Mouse (Mus musculus) kidney, adult 9 months (tissue): ENCODE results near the gene Samd10.

Experiments
- DNase-seq: peaks from one replicate; pipeline ENCODE4 v3.0.0; 2022

The Samd10 gene

DNA sequence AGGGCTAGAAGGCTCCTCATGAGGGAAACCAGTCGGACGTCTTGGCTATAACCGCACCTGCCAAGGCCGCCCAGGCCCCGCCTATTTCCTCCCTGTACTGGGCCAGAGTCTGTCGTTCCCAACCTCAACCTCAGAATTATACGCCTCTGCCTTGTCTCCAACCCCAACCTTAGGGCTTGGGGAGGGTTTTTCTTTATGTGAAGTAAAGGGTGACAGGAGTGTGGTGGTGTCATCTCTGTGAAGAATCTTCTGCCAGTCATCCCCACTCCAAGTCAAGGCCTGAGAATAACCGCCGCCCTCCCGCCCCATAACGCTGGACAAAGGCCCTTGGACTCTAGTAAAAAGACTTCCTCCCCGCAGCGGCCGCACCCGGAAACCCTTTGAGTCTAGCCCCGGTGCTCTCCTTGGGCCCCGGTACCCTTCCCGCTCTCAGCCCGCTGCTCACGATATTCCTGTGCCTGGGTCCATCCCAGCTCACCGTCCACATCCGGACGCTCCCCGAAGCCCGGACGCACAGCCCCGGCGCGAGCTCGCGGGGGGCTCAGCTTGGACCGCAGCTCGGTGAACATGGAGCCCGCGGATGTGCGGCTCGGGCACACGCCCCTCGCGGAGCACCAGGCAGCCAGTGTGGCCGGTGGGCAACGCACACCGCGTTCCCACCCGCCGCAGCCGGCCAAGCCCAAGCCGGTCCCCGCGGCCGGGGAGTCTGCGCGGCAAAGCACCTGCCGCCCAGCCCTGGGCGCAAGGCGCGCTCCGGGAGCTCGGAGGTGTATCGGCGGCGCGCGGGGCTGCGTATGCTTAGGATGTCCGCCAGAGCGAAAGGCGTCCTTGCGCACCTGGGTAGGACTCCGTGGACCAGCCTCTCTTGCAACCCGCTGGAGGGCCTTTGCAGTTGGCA is at the start of gene Samd10:
Gene Samd10, minus strand, starts transcription at position 759 of the 898 bp plus-strand sequence.
- peak; percentile 77 for DNase-seq

DNA sequence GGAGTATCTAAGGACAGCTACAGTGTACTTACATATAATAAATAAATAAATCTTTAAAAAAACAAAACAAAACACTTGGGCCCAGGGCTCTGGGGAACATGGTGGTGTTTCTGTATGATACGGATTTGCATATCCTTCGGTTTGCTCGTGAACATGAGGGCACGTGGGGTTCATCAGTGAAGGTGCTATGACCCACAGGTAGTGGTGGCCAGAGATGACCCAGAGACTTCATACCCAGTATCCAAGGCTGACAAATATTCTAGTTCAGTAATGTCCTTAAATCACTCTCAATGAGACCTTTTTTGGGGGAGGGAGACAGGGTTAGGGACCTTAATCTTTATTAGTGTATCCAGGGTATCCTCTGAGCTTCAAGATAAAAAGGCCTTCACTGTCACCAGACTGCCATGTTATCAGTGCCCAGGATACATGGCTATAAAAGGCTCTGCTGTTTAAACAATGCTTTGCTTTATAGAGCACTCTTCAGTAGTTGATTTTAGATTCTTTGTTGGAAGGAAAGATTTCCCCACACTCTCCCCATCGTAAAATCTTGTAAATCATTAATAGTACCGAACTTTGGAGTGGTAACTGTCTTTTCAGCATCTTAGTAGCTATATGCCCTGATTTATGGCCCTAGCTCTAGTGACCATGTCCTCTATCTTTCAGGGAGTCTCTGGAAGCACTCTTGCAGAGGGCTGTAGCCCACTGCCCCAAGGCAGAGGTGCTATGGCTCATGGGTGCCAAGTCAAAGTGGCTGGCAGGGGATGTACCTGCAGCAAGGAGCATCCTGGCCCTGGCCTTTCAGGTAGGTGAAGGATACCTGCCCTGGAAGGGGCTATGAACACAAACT is 47.8 kb upstream of the Samd10 start:
- no peak for DNase-seq

DNA sequence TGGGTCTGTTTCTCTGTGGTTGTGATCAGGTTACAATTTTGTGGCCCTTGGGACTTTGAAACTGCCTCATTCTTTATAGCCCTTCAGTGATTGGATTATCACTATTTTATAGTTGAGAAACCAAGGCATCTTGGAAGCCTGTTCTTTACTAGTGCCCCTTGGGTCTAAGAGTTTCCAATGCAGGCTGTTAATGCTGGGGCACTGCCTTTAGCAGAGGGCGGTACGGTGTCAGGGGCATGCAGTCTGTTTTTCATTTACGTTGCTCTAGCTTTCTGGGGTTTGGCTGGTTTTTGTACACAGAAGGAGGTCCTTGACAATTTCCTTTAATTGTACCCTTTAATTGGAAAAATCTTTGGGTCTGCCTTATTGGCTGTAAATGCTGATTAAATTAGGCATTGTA is 46.7 kb upstream of the Samd10 start:
- DNase-seq = no peak

DNA sequence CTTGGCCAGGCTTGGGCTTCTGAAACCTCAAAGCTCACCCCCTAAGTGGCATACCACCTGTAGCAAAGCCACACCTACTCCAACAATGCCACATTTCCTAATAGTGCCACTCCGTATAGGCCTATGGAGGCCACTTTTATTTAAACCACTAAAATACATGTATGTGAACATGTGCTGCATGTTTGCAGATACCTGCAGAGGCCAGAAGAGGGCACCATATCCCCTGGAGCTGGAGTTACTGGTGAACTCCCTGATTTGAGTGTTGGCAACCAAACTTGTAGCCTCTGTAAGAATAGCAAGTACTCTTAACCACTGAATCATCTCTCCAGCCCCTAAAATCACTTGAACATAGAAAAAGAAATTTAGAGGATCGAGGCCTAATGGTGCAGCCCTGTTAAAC is 45.3 kb upstream of the Samd10 start:
- peak; percentile 54 for DNase-seq

DNA sequence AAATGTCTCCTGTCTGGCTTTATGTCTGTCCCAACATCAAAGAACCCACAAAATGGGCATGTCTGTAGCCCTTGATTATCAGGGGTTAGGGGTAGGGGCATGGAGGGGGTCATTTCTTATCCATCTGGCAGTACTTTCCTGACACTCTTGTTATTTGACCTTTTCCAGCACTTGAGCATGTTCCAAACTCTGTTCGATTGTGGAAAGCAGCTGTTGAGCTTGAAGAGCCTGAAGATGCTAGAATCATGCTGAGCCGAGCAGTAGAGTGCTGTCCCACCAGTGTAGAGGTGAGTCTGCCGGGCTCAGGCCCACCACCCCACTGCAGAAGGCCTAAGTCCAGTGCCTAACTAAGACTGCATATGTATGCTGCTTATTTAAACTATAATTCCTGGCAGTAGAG is 36.9 kb upstream of the Samd10 start:
- no peak for DNase-seq

DNA sequence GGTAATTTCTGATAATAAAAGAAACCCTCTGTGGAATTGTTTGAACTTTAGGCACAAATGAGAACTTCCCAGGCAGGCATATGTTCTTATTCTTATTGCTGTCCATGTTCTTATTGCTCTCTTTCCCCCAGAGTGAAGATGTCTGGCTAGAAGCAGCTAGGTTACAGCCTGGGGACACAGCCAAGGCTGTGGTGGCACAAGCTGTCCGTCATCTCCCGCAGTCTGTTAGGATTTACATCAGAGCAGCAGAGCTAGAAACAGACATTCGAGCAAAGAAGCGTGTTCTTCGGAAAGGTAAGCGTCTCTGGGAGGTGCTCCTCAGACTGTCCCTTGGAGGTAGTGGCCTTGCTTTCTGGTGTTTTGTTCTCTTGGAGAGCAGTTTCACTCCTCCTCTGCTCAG is 33.6 kb upstream of the Samd10 start:
- no peak for DNase-seq

DNA sequence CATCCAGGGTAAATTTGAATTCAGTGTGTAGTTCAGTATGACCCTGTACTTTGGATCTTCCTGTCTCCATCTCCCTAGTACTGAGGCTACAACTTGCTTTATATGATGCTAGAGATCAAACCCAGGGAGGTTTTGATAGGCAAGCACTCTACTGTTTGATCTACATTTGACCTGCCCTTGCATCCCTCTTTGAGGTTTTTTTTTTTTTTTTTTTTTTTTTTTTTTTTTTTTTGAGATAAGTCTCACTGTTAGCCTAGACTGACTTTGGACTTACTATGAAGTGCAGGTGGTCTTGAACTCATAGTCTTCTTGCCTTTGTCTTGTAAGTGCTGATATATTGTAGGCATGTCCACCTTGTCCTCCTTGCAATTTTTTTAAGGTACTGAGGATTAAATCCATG is 29.5 kb upstream of the Samd10 start:
- no peak for DNase-seq

DNA sequence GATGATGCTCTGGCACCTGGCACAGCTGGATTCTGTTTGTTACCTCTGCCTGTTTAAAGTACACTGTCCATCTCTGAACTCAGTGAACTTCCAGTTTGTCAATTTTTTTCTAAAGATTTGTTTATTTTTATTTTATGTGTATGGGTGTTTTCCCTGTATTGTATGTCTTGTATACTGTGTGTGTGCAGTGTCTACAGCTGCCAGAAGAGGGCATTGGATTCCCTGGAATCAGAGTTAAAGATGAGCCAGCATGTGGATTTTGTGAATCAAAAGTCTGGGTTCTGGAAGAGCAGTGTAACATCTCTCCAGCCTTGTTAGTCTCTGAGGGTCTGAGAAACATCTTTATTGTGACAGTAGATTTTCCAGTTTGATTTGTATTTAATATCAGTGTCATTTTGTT is 24.4 kb upstream of the Samd10 start:
- DNase-seq = peak; percentile 27

DNA sequence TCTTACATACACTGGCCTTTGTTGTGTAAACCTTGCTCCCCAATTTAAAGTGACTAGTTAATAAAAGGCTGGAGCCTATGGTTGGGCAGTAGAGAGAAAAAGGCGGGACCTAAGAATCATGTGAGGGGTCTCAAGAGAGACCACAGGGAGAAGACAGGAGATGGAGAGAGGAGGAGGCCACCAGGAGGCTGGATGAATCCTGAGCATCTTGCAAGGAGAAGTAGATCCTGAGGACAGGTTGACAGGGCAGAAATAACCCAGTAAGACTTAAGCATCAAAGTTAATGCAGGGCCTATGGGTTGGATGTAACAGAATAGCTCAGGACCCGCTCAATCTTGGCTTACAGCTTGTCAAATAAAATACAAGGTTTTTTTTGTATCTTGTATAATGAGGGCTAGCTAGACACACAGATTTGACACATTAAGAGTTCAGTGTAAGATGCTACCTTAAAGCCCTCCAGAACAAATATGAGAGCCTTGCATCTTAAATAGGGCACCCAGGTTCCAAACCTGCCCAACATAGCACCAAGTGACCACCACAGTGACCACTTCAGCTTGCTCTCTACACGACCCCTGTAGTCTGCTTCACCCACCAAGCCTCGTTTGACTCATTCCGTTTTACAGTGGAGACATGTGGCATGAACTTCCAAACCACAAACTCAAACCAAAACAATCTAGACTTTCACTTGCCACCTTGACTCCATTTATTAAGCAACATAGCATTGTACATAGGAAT is 19.9 kb upstream of the Samd10 start:
- no peak for DNase-seq

DNA sequence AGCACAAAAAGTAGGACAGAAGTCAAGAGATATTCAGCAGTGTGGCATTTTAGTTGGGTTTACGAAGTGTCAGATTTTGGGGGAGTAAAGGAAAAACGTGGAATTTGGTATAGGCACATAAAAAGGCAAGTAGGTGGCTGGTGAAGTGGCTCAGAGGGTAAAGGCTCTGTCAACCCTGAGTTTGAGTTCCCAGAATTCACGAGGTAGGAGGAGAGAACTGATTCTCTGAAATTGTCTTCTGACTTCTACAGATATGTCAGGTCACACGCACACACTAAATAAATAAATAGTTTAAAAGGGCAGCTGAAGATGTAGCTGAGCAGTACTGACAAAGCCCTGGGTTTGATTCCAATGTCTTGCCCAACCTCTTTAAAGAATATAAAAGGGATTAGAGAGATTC is 3.4 kb upstream of the Samd10 start:
- DNase-seq = peak; percentile 4

DNA sequence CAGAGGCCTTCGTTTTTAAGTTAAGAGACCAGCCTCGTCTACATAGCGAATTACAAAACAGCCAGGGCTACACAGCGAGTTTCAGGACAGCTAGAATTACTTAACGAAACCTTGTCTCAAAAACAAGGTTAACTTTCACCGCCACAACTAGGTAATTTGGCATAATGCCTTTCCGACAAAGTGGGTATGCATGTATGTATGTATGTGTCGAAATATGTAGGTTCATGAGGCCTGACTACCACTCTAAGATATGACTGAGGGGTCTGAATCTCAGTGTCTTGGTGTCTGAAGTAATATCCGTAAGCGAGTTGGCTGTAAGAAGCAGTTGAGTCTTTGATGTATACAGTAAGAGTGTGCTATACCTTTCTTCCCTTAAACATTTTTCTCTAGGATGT is 2.7 kb upstream of the Samd10 start:
- peak; percentile 14 for DNase-seq

DNA sequence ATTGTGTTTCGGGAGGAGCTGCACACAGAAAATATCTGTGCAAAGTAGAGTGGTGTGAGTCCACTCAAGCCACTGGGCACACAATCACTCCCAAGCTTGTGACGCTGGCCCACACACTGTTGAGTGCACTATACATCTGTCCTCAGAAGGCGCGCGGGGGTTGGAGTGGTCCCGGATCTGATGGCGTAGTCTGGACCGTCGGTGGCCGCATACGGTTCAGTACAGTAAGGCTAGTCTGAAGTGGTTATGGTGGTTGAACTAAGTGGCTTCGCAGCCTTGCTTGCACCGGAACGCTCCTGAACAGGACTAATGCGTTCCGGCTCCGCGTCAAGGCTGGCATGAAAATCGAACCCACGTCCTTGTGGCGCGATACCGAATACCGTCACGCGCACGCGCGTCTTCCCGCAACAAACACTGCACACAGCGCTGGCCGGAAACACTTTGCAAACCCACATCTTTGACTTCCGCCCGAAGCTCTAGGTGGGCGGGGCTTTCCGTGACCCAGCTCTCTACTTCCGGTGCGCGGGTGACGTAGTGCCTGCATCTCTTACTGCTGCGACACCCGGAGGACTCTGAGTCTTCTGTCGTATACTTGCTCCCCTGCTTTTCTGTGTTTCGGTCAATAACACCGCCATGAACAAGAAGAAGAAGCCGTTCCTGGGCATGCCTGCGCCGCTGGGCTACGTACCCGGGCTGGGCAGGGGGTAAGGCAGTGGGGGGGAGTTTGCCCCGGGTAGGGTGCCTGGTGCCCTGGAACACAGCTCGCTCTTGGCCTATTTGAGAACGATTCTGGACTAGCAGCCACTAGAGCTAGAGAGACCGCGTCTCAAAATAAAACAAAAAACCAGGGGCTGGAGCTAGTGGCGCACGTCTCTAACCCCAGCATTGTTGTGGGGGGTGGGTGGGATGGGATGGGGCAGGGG is 2.1 kb upstream of the Samd10 start:
- peak; percentile 98 for DNase-seq

DNA sequence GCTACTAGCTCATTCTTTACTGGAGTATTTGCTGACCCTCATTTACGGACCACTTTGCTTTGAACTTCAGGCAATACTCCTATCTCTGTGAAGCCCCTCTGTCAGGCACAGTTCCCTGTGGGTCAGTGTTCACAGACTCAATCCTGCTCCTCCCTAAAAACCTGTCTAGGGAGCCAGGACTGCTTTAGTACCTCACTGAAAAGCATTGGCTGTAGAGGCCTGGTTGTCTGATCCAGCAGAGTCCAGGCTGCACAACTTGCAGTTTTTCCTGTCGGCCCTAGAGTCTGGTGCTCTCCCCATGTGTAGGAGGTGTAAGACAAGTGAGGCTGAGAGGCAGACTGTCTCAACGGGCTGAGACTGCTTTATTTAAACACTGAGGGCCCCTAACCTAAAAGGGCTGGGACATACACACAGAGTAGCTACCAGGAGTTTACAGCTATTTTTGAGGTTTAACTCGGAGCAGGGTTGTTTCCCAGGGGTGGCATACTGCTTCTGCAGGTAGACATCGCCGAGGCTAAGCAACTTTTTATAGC is 1.3 kb upstream of the Samd10 start:
- DNase-seq = no peak

DNA sequence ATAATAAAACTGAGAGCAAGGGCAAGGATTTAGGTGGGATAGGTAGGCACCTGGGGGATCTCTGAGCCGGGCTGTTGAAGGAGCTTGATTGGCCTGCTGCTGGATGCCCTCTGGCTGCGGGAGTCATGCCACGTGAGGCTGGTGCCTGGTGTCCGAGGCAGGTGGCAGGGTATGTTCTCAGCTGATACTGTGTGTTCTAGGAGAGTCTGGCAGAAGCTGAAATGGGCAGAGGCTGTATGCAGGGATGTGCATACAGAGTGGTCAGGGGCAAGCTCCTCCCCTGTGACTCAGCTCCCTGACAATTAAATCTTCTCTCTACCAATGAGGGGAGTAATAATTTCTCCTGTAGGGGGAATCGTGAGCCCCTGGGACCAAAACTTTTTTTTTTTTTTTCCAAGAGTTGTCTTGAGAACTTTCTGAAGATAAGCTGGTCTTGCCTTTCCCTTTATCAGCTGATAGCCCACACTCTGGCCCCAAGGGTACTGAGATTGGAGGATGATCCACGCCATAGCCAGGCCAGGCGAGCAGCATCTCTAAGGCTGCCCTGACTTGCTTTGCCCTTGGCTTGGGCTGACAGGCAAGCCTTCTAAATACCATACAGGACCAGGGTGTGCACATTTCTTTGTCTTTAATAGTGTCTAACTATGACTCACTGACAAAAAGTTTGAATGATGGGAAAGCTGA is 1.5 kb downstream of the Samd10 start:
- no peak for DNase-seq

DNA sequence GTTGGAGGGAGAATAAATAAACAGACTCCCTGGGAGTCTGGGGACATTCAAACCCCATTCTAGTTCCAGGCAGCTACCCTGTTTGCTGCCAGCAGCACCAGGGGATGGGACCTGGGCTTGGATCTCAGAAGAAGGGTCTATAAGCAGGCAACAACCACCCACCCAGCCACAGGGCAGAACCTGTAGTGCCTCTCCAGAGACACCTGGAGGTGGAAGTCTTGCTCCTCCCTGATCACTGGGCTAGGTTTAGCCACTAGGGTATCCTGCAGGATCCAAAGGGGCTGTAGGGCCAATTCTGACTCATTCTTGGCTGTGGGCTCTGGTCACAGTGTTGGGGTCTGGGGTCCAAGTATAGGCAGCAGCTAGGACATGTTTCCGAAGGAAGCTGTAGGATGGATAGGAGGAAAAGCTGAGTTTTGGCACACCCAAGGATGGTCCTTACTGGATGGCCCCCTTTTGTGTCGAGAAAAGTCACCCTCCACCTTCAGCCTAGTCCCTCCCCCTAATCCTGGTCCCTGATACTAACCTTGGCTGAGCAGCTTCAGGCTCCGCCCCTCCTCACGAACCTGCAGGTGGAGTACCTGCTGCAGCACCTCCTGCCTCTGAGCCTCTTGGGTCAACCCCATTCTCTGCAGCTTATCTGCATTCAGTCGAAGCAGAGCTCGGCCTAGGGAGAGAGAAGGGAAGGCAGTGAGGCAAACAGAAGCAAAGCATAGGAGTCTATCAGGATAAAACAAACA is 2.6 kb downstream of the Samd10 start:
- no peak for DNase-seq

DNA sequence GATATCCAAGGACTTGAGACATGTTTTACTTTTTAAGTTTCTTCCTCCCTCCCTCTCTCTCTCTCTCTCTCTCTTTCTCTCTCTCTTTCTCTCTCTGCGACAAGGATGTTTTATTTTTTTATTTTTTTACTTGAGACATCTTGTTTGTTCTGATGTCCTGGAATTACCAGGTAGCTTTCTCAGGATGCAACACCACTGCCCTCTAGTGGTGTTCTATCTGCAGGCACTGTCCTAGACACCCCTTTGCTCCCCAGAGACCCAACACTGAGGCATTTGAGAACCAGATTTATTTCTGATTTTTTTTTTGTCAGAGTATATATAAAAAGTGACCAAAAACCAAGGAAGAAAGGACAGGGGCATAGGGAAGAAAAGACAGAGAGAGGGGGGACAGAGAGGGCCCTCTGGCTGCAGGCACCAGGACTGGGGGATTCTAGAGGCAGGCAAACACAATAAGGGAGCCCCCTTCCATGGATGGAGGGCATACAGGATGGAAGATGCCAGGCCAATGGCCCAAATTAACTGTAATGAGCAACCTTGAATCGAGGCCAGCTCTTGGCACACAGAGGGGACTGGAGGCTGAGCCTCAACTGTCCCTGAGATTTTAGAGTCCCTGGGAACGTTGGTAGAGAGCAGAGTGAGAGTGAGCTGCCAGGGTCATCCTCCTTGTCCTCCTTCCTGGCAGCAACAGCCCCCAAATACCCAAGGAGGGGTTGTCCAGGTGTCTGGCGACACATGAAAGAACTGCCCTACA is 3.9 kb downstream of the Samd10 start:
- DNase-seq = peak; percentile 67

DNA sequence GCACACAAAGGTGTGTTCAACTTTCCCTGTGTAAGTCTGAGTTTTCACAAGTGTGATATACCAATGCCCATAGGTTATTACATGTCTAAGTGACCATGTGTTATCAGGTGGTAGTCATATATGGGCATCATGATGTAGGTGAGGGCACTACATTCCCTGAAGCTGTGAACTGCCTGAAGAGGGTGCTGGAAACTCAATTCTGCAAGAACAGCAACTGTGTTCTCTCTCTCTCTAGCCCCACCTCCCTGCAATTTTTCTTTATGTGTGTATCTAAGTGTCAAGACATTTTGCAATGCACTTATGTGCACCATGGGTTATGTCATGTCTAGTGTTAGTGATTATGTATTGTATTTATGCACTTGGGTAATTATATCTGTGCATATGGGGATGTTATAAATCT is 5.1 kb downstream of the Samd10 start:
- DNase-seq = no peak

DNA sequence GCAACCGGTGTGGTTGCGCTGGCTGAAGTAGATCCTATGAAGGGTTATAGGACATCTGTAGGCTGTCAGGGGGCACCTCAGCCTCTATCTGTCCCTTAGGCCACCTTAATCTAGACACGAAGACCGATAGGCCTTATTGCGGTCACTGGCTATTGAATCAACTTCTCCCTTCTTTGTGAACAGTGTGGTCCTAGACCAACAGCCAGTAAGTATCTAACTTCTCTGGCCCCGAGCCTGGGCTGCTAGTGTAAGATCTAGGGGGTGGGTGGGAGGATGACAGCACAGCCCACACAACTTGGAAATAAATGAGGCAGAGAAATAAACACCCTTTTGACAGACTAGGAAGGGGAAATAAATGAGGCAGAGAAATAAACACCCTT is 6.0 kb downstream of the Samd10 start:
- no peak for DNase-seq

DNA sequence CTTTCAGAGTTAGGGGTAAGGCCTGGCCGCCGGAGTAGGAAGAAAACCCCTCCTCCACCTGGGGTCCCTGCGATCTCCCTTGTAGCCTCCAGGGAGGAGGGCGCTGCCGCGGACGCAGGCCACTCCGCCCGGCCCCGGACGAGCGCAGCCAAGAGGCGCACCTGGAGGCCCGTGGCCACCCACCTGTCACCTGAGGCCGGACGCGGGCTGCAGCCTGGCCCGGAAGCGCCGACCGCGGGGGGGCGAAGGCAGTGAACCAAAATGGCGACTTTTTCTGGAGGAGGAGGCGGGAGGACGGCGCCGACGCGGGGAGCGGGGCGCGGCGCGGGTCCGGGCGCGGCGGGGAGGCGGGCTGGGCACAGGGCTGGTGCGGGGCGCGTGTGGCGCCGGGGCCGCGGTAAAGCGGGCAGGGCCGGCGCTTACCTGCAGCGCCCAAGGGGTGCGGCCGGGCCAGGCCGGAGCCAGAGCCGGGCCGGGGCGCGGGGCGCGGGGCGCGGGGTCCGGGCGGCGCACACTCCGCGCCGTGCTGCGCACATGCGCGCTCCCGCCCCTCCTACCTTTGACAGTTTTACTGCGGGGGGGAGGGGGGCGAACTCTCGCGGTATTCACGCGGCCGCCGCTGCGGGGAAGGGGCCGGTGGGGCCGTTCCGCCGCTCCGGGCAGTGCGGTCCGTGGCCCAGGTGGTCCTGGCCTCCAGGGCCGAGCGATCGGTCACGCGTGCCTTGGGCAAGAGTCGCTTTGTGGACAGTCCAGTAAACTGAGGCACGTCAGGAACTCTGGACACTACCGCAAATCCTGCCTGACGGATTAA is 6.6 kb downstream of the Samd10 start, which contains the start of gene Zfp512b:
Gene Zfp512b, minus strand, starts transcription at position 573 of the 811 bp plus-strand sequence.
- peak; percentile 72 for DNase-seq
